Mouse (Mus musculus) skeletal muscle tissue, adult 2 months (tissue): Measurements from ENCODE around the gene Csmd2.

ENCODE experiments used
- DNase-seq: peaks from one replicate; pipeline ENCODE4 v3.0.0-alpha.2; 2012; ENCODE audit warnings: low read depth, low spot score

Gene Csmd2

DNA sequence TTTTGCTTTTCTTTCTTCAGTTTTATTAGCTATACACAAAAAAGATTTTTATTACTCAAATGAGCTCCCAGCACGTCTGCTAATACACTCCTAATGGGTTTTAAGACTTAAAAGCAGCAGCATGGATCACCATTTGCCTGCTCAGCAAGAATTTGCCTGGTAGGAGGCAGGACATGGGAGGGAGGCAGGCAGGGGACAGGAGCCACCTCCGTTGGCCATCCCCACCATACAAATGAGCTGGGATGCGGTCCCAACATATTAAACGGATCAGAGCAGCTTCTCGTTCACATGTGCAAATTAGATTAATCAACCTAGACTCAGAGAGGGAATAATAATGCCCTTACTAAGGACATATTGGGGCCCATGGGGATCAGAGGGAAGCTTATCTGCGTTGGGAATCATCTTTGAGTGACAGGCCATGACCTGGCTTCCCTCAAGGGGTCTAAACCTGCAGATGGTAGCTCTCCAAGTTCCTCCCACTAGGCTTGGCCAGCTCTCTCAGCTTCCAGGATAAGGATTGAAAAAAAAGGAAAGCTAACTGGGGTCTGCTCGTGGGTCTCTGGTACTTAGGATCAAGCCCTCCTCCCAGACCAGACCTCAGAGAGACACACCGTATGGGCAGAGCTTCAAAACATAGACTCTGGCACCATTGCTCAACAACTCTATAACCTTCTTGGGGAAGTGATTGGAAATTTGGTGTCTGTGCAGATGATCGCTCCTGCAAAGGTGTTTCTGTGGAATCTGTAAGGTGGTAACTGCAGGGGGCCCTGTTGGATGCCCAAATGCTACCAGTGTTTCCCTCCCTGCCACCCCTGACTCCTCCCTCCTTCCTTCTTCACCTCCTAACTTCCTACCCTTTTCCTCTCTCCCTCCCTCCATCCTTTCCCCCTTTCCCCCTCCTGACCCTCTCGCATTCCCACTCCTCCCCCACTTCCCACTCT is 153.8 kb downstream of the Csmd2 start:
- DNase-seq: no peak

DNA sequence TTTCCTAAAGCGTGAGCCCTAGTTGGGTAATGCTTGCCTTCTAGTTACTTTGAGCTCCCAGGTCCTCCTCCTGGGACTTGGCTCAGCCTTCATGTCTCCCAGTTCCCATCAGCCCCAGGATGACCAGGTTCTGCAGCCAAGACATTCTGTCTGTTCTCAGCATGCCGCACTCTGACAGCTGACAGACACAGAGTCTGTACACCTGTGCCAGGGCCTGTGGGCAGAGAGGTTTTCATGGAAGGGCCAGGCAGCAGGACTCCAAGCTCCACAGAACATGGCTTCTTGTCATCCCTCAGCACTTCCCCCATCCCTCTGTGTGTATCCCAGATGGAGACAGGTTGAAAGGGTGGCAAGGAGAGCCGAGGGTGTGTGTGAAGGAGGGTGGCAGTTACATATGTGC is 154.6 kb downstream of the Csmd2 start:
- no peak for DNase-seq

DNA sequence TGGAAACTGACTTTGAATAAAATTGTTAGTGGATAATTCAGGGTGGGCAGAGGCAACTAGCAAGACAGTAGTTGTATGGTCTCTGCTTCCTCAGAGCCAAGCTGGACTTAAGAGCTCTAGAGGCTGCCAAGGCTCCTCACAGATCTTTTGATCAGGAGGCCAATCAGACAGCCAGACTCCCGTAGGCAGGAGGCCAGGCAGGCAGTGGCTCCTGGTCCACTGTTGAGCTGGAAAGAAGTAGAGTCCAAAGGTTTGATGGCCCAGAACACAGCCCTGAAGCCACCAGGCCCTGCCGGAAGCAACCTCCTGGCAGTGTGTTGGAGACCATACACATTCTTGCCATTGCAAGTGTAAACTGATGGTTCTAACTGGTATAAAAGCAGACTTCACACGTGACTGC is 155.5 kb downstream of the Csmd2 start:
- no peak for DNase-seq

DNA sequence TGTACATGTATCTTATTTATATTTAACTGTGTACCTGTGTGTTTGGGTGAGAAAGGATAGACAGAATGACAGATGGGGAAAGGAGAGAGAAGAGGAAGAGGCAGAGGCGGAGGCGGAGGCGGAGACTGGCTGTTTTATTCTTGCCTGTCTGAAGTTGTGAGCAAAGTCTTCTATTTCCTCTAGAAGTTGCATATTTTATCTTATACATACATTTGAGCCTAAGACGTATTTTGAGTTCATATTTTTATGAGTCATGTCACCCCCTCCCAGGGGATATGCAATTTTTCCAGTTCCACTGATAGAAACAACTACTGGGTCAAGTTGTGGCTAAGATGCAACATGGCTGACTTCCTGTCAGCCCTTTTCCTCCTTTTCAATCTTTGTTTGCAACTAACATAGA is 161.9 kb downstream of the Csmd2 start:
- DNase-seq: no peak

- DNase-seq: no peak
Observed at GRCm38 (mm10) chr4:128152066-128152465, 164.4 kb downstream of the Csmd2 start.

- no peak for DNase-seq
Observed at GRCm38 (mm10) chr4:128153144-128153543, 165.5 kb downstream of the Csmd2 start.

GRCm38 (mm10) chr4:128155226-128155625 is 167.6 kb downstream of the Csmd2 start:
- DNase-seq: no peak

DNA sequence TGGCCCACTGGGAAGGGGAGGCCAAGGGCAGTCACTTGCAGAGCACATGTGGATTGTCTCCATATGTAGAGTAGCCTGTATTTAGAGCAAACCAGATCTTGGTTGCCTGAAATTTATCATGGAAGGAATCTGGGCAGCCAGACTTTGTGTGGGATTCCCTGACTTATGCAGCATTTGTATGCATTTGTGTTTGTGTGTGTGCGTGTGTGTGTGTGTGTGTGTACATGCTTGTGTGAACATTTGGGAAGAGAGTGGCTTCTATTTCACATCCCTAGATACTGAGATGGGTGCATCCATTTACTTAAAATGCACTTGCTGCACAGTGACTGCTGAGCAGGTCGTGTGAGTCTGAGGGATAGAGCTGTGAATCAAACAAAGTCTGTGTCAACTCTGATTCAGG is 173.0 kb downstream of the Csmd2 start:
- no peak for DNase-seq

GRCm38 (mm10) chr4:128170181-128170580 is 182.5 kb downstream of the Csmd2 start:
- no peak for DNase-seq

- DNase-seq: no peak
Observed at GRCm38 (mm10) chr4:128171233-128171632, 183.6 kb downstream of the Csmd2 start.

DNA sequence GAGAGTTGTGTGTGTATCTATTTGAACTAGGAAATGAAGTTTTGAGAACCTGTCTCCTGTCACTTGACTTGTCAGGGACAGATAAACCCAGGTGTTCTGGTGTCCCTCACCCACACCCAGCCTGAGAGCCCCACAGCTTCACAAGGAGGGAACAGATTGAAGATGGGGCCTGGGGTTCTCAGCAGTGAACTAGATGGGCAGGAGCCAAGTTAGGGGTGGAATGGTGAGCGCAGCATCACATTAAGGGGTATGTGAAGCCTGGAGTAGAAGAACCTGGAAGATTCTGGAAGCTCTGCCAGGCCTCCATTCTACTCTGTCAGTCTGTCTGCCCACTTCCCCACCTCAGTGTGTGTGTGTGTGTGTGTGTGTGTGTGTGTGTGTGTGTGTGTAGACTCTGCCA is 184.0 kb downstream of the Csmd2 start:
- no peak for DNase-seq

GRCm38 (mm10) chr4:128178974-128179373 is 191.3 kb downstream of the Csmd2 start:
- no peak for DNase-seq

- no peak for DNase-seq
Observed at GRCm38 (mm10) chr4:128179581-128179980, 191.9 kb downstream of the Csmd2 start.

GRCm38 (mm10) chr4:128184747-128185146 is 197.1 kb downstream of the Csmd2 start:
- DNase-seq: no peak

- no peak for DNase-seq
Observed at GRCm38 (mm10) chr4:128194454-128194853, 206.8 kb downstream of the Csmd2 start.

GRCm38 (mm10) chr4:128217991-128218595 is 230.4 kb downstream of the Csmd2 start:
- DNase-seq: no peak

DNA sequence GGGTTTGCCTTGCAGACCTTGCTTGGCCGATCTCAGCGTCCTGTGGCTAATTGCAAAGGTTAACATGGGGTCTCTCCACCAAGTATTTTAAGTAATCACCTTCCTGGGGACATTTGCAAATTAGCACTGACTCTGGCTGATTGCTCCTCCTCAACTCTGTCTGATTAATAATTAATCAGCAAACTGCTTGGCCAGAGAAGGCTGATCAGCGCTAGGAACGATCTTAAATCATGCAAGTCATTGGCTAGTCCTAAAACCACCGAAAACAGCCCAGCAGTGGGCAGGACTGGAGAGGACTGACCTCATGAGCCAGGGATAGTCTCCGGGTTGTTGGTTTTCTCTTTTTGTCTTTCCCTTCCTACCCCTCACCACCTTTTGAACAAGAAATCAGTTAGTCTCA is 236.8 kb downstream of the Csmd2 start:
- DNase-seq: no peak

GRCm38 (mm10) chr4:128227377-128228316 is 240.0 kb downstream of the Csmd2 start:
- DNase-seq: no peak

DNA sequence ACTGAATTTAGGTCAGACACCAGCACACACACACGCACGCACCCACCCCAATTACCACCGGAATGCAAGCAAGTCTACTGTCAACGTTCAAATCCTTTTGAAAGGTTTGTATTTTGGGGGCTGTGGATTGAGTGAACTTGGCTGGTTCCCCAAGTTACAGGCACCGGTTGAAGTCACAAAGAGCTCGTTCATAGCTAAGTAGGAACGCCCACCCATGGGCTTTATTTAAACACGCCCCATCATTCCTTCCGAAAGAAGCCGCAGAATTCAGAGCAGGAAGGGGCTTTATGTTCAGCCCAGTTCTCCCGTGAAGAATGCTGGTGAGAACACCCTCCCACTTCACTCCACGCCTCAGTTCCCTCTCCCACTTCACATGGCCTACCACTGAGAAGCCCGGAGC is 245.8 kb downstream of the Csmd2 start:
- no peak for DNase-seq

GRCm38 (mm10) chr4:128239113-128239512 is 251.5 kb downstream of the Csmd2 start:
- DNase-seq: no peak

GRCm38 (mm10) chr4:128241075-128241853 is 253.6 kb downstream of the Csmd2 start:
- no peak for DNase-seq
